Mouse (Mus musculus) MEL-GATA-1-ER (cell line): ENCODE measurements at regions not wholly inside any gene's neighbourhood (a gene's known extent, or its start where the extent isn't known, plus 50 kb on each side); places are given as distances from the start of the nearest gene placed in this dataset.
A peak's percentile ranks its signal among the peaks of the same experiment; 100 is the strongest.

ENCODE experiments used
- DNase-seq: peaks from one replicate; pipeline ENCODE4 v3.0.0-alpha.2; 2012; ENCODE audit warnings: low read depth; ENCODE audit errors: extremely low read depth

DNA sequence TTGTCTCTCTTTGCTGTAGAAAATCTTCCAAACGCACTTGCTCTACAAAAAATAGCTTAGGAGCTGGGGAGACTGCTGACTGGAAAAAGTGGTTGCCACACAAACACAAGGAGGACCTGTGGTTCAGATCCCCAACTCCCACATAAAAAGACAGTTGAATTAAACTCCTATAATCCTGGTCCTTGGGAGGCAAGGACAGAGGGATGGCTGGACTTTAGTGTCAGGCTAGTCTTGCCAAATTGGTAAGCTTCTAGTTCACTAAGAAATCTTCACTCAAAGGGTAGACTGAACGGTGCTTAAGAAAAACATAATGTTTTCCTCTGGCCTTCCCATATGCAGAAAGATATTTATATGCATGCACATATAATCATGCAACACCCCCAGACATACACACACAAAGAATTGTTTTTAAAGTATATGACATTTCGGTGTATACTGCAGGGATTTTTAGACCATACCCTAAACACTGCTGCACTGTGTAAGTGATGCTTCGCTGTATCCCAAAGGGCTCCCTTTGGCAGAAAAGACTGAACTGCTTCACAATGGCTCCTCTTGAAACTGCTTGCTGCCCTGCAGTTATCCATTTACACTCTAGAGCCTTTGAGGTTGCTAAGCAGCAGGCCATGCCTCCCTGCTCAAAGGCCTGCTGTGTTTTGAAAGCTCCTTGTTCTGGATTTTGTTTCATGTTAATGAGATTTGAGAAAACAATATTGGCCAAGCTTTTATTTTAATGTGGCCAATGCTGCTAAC lies 1299.3 kb downstream of the Zfp704 start:
- DNase-seq = no peak

DNA sequence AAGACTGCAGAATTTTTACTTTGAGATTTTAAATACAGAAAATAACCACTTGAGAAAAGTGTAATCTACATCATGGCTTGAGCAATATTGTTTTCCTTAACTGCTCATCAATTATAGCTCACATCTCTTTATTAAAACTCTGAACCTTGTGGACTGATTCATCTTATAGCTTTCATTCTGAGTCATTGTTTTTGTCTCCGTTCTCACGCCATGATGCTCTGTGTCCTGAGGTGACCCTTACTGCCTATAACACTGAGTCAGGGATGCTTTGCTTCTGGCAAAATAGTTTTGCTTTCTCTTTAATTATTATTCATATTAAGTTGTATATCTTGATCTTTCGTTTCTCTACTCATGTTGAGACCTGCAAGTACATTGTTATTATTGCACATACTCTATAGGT lies 1302.6 kb downstream of the Zfp704 start:
- DNase-seq = no peak

DNA sequence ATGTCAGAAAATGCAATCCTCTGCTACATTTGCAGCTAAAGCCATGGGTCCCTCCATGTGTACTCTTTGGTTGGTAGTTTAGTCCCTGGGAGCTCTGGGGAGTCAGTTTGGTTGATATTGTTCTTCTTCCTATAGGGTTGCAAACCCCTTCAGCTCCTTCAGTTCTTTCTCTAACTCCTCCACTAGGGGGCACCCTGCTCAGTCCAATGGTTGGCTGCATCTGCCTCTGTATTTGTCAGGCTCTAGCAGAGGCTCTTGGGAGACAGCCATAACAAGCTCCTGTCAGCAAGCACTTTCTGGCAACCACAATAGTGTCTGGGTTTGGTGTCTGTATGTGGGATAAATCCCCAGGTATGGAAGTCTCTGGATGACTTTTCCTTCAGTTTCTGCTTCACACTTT lies 1305.1 kb downstream of the Zfp704 start:
- DNase-seq = no peak

DNA sequence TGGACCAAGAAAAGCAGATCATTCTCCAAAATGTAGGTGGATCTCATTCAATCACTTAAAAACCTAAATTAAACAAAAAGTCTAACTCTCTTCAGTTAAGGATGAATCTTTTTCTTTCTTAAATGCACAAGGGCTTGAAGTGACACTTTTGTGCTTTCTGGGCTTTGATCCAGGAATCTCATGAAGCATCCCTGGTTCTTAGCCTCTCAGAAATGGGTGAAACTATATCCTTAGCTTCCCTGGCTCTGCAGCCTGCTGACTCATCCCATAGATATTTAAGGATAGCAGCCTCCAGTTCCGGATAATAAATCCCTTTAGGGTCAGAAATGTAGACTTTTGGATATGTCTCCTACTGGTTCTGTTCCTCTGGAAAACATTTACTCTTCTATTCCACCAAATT lies 1316.8 kb downstream of the Zfp704 start:
- DNase-seq = no peak

DNA sequence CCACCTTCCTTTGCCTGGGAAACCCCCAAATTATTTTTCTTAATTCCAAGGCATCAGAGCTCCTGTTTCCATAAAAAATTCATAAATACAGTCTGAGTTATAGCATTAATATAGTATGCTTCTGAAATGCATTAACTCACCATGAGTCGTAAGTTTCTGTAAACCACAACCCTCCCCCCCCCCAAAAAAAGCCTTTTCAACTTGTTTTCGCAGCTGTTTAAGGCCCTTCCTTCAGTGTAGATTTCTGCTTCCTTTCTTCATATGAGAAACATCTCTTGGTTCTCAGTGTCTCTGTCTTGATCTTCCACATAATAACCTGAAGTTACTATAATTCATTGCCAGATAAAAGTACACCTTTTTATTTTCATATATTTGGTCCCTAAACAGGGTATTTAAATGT lies 1320.3 kb downstream of the Zfp704 start:
- no peak for DNase-seq

DNA sequence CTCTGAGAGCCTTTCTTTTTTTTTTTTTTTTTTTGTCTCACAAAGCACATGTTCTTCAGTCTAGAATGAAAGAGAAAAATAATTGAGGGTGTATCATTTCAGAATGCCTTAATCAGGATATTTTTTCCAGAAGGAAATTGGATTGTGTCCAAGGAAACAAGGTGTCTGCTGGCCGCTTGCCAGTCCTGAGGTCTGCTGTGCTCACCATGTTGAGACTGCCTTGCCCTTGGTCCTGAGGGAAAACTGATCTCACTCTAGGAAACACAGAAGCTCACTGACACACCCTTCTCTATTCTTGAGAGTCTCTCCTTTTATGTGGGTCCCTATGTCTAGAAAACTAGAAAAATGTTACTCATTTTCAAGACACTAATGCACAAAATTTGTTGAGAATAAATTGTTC lies 1321.4 kb downstream of the Zfp704 start:
- DNase-seq = no peak

DNA sequence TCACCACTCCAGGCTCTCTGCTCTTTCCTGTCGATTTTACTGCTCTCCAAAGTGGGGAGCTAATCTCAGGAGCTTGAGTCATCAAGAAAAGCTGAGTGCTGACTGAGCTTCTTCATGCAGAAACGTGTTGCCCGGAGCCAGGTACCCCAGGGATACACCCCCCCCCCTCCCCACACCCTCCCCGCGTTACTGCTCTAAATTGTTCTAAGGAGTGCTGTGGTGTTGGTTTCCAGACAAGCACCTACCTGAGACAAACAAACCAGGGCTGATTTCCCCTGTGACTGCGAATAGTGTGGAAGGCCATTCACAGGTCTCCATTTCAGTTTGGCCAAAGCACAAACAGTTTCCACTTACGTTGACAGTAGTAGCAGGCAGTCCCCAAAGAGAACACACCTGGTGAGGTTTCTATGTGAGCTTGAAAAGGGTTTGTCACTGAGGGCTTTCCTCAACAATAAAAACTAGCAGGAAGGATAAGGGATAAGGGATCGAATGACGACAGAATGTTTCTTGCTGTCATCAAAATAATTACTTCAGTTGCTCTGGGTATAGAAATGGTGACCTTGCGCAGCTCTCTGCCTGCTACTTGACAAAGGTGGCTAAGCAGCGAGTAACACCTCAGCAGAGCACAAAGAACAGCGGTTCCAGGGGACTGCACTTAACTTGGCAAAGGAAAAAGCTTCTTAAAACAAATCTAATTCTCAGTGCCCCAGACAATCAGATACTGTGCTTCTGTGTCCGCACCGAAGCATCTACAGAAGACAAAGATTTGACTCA lies 1325.0 kb downstream of the Zfp704 start:
- no peak for DNase-seq

DNA sequence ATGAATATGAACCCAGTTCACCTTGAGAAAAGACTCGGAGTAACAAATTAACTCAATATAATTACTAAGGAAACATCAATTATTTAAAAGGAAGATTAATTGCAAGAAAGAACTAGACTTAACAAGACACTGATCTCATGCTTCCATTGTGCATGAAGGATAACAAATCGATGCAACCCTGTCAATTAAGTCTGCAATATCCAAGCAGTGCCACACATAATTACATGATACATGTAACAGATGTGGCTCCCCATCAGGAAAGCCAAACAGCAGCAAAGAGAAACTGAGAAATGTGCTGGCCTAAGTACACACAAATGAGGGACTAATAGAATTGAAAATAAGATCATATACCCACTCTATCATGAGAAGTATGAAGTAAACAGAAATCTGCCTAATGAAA lies 1327.5 kb downstream of the Zfp704 start:
- no peak for DNase-seq

DNA sequence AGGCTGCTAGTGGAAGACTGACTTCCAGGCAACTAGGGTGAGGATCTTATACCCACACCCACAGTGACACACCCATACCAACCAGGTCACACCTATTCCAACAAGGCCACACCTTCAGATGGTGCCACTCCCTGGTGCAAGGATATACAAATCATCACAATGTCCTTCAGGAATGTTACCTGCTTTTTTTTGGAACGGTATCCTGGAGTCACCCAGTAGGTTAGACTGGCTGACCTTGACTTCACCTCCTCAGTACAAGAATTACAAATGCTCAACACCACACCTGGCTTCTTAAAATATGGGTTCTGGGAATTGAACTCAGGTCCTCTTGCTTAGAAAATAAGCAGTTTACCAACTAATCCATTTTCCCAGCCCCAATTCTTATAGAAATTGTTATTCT lies 1333.2 kb downstream of the Zfp704 start:
- no peak for DNase-seq

DNA sequence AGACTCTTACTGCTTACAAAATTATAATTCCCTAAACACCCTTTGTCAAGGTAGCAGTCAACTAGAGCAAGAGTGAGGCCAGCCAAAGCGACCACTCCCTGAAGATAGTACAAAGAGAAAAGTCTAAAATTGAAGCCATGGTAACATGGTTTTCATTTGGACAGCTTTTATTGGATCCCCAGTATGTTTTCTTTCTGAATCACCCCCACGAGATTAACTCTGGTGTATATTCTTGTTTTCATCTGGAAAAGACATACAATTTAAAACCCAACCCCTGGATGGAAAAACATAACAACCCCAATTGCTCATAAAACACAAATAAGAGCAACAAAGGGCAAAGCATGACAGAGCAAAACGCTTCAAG lies 1339.0 kb downstream of the Zfp704 start:
- DNase-seq = no peak

DNA sequence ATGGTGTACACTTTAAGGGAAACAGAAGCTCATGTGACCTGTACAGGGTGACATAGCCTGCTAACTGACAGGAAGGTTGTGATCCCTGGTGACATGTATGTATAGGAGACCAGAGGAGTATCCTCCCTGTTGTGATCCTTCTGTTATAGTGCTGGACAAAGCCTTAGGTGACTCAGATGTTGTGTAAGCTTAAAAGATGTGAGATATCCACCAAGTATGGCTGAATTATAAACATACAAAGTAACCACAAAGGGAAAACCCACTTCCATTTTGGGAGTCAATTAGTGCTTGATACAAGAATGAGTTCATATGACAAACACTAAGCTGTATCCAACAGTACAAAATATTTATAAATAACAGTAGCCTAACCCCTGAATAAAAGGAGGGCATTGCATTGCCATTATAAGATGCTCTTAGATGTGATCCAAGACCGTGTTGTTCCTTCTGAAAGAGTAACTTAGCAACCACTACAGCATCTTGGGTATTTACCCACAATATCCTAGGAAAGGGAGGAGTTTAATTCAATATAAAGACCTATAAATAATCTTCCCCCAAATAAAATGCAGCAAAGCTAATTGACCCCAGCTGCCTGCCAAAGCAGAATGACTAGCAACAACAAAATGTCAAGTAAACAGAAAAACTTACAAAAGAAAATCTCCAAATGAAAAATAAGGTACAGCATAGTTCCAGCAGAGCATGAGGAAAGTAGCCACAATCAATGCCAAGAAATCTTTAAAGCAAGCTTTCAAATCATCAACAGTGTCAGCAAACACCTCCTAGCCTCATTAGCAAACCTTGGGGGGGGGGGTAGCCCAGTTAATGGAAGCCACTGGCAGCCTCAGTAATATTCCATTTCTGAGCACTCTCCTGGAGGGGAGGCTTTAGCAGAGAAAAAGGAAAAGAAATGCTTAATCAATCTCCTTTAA lies 1339.6 kb downstream of the Zfp704 start:
- DNase-seq = no peak

DNA sequence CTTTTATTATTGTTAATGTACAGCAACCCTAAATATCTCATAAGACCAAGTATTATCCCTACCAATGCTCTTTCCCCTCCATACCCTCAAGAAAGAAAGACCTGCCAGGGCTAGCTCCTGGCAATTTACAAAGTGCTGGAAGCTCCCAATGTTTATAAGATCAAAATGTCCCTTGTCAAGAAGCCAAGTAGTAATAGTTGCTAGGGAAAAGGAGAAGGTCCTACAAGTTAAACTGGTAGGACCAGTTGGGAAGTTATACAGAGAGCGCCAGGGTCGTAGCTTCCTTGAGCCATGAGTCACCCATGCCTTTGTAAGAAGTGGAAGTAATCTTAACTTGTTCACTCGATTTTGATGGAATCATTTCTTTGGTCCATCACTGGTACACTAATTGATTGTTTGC lies 1344.1 kb downstream of the Zfp704 start:
- DNase-seq = no peak

DNA sequence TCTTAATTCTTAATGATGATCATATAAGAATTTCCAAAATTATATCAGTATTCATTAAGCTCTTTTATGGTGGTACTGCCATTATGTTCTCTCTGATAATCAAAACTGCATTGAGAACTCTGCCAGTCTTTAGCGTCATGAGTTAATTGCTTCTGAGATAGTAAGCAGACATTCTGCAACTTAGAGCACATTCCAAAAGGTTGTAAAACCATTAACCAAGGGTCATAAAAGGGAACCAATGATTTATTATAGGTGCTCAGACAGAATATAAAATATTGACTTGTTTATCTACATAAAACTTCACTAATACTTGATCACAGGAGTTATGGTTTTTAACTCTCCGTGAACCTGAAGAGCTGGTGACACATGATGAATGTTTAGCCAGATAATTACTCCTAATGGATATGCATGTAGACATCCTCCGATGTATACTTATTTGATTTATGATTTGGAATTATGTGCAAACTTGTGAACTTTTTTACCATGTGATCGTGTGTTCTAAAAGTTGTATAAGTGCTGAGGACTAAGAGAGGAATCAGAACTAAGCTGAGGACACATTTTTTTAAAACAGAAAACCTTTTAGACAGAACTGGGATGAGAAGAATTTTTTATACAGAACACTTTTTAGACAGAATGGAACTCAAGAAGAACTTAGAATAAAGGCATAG lies 1345.4 kb downstream of the Zfp704 start:
- DNase-seq = no peak

DNA sequence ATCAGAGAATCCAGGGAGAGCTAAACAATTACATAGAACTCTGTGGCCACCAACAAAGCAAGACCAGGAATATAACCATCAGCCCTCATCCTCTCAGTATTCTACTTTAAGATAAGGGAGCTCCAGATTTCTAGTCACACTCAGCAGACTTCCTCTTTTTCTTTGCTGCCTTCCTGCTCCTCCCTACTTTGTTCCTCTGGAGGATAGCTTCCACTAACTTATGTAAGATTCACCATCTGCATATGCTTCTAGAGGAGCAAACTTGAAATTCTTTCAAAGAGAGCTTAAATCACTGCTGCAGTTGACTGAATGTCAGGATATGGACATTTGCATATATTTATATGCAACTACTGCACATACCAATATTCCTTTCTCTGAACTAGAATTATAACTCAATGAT lies 1352.6 kb downstream of the Zfp704 start:
- DNase-seq = peak; percentile 6

DNA sequence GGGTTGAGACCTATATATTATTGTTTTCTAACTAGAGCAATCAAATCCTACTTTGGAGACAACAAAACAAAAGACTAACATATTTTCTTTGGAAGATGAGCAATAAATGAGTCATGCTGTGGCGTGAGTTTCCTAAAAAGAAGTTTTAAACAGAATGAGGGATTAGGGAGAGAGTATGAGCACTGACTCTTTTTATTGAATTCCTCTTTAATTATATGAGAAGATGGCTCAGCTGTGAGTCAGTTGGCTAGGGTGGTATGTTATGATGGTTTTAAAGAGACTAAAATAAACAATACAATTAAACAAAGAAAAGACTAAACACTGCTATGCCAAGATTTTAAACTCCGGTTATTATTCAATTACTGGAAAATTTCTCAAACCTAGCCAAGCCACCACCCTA lies 1357.6 kb downstream of the Zfp704 start:
- no peak for DNase-seq

DNA sequence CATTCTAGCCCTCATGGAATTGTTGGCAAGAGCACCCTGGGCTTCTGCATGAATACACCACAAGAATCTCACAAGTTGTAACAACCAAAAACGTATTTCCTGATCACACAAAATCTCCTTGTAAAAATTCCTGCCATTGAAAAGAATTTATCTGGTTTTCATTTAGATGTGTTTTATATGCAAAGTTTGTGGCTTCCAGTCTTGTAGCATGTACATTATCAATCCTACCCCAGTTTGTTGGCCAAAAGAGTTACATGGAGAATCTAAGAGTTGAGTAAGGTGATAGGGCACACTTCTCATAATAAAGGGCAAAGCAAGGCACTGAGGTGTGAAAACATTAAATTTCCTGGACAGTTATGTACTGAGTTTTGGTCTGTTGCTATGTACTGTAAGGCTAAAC lies 1361.0 kb downstream of the Zfp704 start:
- DNase-seq = no peak

DNA sequence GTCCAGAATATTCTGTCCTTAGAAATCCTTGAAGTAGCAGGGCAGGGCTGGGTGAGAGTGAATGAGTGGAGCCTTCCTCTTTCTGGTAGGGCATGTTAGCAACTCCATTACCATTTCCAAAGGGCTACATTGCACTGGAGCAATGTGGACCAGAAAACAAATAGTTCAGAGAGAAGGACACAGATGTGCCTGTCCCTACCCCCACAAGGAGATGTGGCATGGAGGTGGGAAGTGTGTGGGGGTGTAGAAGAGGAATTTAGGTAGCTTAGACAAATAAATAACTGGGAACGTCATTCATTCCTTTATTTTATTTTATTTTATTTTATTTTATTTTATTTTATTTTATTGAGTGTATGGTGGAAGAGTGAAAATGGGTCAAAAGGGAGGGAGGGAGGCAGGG lies 1364.1 kb downstream of the Zfp704 start:
- peak; percentile 50 for DNase-seq

DNA sequence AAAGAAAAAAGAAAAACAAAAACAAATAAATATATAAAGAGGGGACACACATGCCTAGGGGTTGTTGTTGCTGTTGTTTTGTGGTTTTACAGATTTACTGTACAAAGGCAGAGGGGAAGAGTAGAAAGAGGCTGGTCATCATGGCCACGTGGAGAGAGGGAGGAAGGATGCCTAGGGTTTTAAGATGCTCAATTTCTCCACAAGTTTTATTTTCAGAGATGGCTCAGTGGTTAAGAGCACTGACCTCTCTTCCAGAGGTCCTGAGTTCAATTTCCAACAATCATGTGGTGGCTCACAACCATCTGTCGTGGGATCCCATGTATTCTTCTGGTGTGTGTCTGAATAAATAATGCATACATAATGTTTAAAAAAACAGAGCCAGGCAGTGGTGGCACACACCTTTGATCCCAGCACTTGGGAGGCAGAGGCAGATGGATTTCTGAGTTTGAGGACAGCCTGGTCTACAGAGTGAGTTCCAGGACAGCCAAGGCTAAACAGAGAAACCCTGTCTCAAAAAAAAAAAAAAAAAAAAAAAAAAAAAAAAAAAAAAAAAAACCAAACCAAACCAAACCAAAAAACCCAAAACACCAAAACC lies 1364.6 kb downstream of the Zfp704 start:
- peak; percentile 94 for DNase-seq

DNA sequence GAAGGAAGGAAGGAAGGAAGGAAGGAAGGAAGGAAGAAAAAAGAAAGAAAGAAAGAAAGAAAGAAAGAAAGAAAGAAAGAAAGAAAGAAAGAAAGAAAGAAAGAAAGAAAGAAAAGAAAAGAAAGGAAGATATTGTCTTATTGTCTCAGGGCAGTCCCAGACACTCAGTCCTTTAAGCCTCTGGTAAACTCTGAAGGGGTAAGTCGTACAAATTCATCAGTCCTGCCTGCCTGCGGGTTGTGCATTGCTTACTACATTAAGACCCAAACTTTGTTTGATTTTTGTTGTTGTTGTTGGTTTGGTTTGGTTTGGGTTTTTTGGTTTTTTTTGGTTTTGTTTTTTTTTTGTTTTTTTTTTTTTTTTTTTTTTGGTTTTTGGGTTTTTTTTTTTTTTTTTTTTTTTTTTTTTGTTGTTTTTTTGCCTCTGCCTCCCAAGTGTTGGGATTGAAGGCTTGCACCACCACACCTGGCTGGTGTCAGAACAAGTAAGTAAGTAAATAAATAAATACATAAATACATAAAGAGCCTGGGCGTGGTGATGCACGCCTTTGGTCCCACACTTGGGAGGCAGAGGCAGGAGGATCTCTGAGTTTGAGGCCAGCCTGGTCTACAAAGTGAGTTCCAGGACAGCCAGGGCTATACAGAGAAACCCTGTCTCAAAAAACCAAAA lies 1365.2 kb downstream of the Zfp704 start:
- DNase-seq = peak; percentile 76

DNA sequence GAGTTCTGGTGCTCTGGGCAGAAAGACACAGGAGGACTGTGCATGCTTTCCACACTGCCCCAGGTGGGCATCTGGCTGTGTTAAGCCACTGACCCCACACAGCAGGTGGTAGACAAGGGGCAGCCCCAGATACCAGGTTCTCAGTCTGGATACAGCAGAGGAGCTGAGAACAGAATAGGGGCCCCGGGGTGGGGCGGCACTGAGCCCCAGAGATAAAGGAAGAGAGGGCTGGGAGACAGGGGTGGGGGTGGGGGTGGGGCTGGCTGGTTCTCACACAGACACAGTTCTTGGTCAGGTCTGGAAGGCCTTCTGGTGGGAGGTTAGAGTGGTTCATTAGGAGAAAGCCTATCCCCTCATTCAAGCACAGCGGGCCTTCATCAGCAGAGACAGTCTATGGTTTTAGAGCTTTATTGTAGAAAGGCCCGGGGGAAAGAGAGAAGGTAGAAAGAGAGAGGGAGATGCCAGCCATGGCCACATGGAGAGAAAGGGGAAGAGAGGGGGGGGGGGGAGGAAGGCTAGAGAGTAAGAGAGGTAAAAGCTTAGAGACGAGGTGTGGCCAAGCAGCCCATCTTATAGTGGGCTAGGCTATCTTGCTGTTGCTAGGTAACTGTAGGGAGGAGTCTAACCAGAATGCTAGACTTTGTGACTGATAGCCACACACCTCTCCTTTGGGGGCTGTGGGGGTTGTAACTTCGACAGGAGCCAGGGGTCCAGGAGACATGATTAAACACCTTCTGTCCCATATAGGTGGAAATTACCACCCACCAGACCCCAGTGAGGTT lies 1403.1 kb downstream of the Zfp704 start:
- DNase-seq = peak; percentile 34
